Mouse (Mus musculus): ENCODE results near the gene Gfral. TPM values are rescaled to one million over a fixed set of nuclear protein-coding genes. Genes with fewer than 3 reads are reported as not detected.

Gene Gfral
- polyA plus RNA-seq (2015; fragmentation: Nextera tagmentation; extraction: Ambion mirVana) = not detected in 2 replicates

DNA sequence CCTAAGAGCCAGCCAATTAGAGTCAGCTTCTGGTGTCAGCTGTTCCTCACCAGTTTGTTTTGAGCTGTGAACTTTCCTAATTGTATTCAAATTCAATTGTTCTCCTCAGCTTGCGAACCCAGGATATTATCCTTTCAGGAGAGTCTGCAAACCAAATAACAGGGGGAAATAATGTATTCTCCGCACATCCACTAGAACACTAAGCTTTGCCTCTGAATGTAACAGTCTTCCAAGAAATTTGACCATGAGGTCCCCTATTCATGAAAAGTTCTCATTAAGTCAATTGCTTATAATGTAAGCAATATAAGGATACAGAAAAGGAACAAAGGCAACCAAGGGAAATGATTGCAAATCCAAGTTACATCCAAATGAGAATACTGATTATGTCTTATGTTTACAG, at the start of gene Gfral:
Gfral (minus strand) TSS at position 101 of the 400 bp plus-strand sequence.

Other genes starting within 250 kb of the Gfral start
- 15.8 and 15.9 TPM in 2 replicates for gene Hmgcll1, start 198.8 kb downstream of the Gfral start, polyA plus RNA-seq (2015; fragmentation: Nextera tagmentation; extraction: Ambion mirVana)
- gene Hcrtr2, start 110.2 kb upstream of the Gfral start, polyA plus RNA-seq (2015; fragmentation: Nextera tagmentation; extraction: Ambion mirVana) = 8.4 and 10.2 TPM in 2 replicates